Mouse (Mus musculus): Measurements from ENCODE around the gene Gm21173.
"Not testable (repeated sequence)": the region's sequence is repeated elsewhere in the genome, so short reads cannot be mapped to it uniquely, and the experiment has no call there.

Gene Gm21173

DNA sequence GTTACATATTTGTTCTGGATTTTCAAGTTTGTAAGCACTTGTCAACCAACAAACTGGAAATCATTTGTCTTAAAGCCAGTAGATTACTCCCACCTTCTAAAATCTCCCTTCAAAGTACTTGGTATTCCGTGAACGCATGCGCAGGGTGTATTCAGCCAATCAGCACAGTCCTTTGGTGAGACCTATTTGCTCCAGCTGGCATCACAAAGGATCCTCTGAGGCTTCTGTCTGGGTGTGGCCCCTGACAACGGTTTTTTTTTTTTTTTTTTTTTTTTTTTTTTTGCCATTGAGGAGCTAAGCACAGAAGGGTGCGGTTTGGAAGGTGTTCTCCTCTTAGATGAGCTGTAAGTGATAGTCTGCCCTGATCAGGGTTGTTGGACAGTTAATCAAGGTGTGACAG, at the start of gene Gm21173:
Gm21173 (plus strand) TSS at position 301 of the 400 bp plus-strand sequence.
- DNase-seq (ENCODE audit: low read depth in 2 of 2, low spot score in 2 of 2), result not testable (repeated sequence)
